Mouse (Mus musculus) limb, embryonic 14.5 days (tissue): ENCODE measurements around the gene Ppox. TPM values are rescaled to one million over a fixed set of nuclear protein-coding genes. Genes with fewer than 3 reads are reported as not detected.
A peak's percentile ranks its signal among the peaks of the same experiment; 100 is the strongest.

ENCODE experiments used
- ATAC-seq: fragments of 200-750 bp; cut with Nextera tagmentation; 2 replicates; pipeline ENCODE4 v1.8.0; 2017; ENCODE audit warnings: low read depth, moderate number of reproducible peaks, moderate TSS enrichment; ENCODE audit not compliant: low FRiP score
- DNase-seq: peaks from one replicate; pipeline ENCODE4 v3.0.0-alpha.2; 2015; ENCODE audit warnings: low spot score
- H3K27ac ChIP-seq: fragments of 300-500 bp; sonication (generic); replicated peaks from 2 replicates; pipeline ENCODE4 v1.5.1; 2014; ENCODE audit warnings: low read depth, mild to moderate bottlenecking, low read length, moderate library complexity, mixed read lengths
- H3K27me3 ChIP-seq: fragments of 300-500 bp; sonication (generic); 2 replicates; pipeline ENCODE4 v1.6.1; 2014; ENCODE audit warnings: low read length, mixed read lengths; ENCODE audit not compliant: control insufficient read depth, insufficient read depth
- H3K36me3 ChIP-seq: fragments of 300-500 bp; sonication (generic); 2 replicates; pipeline ENCODE4 v1.6.1; 2014; ENCODE audit warnings: mild to moderate bottlenecking, low read length, moderate library complexity, mixed read lengths; ENCODE audit not compliant: control insufficient read depth, insufficient read depth
- H3K4me1 ChIP-seq: fragments of 300-500 bp; sonication (generic); 2 replicates; pipeline ENCODE4 v1.6.1; 2014; ENCODE audit warnings: antibody characterized with exemption, low read length, mixed read lengths; ENCODE audit not compliant: control insufficient read depth, insufficient read depth
- H3K4me2 ChIP-seq: fragments of 300-500 bp; sonication (generic); replicated peaks from 2 replicates; pipeline ENCODE4 v1.6.1; 2014; ENCODE audit warnings: low read depth, mild to moderate bottlenecking, low read length, moderate library complexity; ENCODE audit not compliant: severe bottlenecking
- H3K4me3 ChIP-seq: fragments of 300-500 bp; sonication (generic); replicated peaks from 2 replicates; pipeline ENCODE4 v1.5.1; 2014; ENCODE audit warnings: low read length
- H3K9ac ChIP-seq: fragments of 300-500 bp; sonication (generic); 2 replicates; pipeline ENCODE4 v1.6.1; 2014; ENCODE audit warnings: mild to moderate bottlenecking, low read depth, low read length, moderate library complexity; ENCODE audit not compliant: severe bottlenecking
- H3K9me3 ChIP-seq: fragments of 300-500 bp; sonication (generic); 2 replicates; pipeline ENCODE4 v1.6.1; 2016; ENCODE audit warnings: low read length; ENCODE audit not compliant: control insufficient read depth
- POLR2A ChIP-seq: fragments of 200-500 bp; IDR thresholded peaks from 2 replicates; pipeline ENCODE4 v1.8.0; 2012; ENCODE audit warnings: inconsistent platforms, mild to moderate bottlenecking, moderate library complexity, borderline replicate concordance; ENCODE audit not compliant: insufficient read depth, insufficient read length; ENCODE audit errors: extremely low read depth
- WGBS: fragments of 180-500 bp; shearing (Covaris S2); extraction: QIAGEN DNeasy Blood & Tissue Kit; methylation state at CpG from one replicate; pipeline ENCODE4 v1.1.7; 2014; 5-methylcytosine and 5-hydroxymethylcytosine counted together
- polyA plus RNA-seq, 2 experiments: library from polyadenylated mRNA; depleted of rRNA in 1 of 2; stranded (reverse) in 1 of 2; unstranded in 1 of 2; fragments of >200 nt; fragmentation: Nextera tagmentation in 1 of 2; extraction: Ambion mirVana in 1 of 2; gene quantifications; 2 replicates each; pipeline versions ENCODE4 v1.2.1 to v1.2.3; 2012 to 2014

Ppox gene
- polyA plus RNA-seq, 2 experiments: 55.7 to 133 TPM

GRCm38 (mm10) chr1:171288328-171288727, 7.3 kb upstream of the Ppox start:
- WGBS: 69% methylated on average over 4 of the region's 4 CpGs
- H3K9ac ChIP-seq: peak overlapping the region; percentile 93; the same call in 1 of the 2 replicates
- H3K36me3 ChIP-seq: peaks cover 52% of the 10 kb centered on the region

GRCm38 (mm10) chr1:171287136-171288081, 6.4 kb upstream of the Ppox start, which contains the start of gene Usp21:
Gene Usp21, minus strand, starts transcription at chr1:171287991.
- TF ChIP-seq POLR2A: peak; percentile 87
- Histone ChIP-seq H3K4me3 (peak within 1 kb of the TSS; percentile 92), H3K4me2 (peak within 1 kb of the TSS; percentile 55), H3K36me3 (peaks cover 59% of the 10 kb centered on the region), H3K27me3 (no peaks in the 10 kb centered on the region), H3K4me1 (peaks cover 11% of the 10 kb centered on the region), H3K9ac (peak within 1 kb of the TSS; percentile 93), H3K9me3 (no peaks in the 10 kb centered on the region), H3K27ac (peak within 1 kb of the TSS; percentile 87)
- ATAC-seq (peak; percentile 96), DNase-seq (peak; percentile 93)
- WGBS: 3% methylated on average over 47 of the region's 49 CpGs

More at GRCm38 (mm10) chr1:171288328-171288727, 7.3 kb upstream of the Ppox start:
- no peak for DNase-seq
- H3K4me3 ChIP-seq: no peak overlapping the region
- H3K27me3 ChIP-seq: no peaks in the 10 kb centered on the region
- H3K4me1 ChIP-seq: peaks cover 15% of the 10 kb centered on the region
- H3K27ac ChIP-seq: peak overlapping the region; percentile 69
- H3K4me2 ChIP-seq: peak overlapping the region; percentile 55; the same call in 1 of the 2 replicates
- ATAC-seq: no peak
- TF ChIP-seq POLR2A: no peak
- H3K9me3 ChIP-seq: no peaks in the 10 kb centered on the region

GRCm38 (mm10) chr1:171286517-171286916, 5.5 kb upstream of the Ppox start:
- Histone ChIP-seq H3K27ac (no peak overlapping the region), H3K4me1 (peaks cover 11% of the 10 kb centered on the region), H3K4me3 (peak overlapping the region; percentile 92; the same call in 1 of the 2 replicates), H3K9ac (no peak overlapping the region), H3K9me3 (no peaks in the 10 kb centered on the region), H3K36me3 (peaks cover 64% of the 10 kb centered on the region), H3K4me2 (peak overlapping the region; percentile 55), H3K27me3 (no peaks in the 10 kb centered on the region)
- DNase-seq (no peak), ATAC-seq (no peak)
- TF ChIP-seq POLR2A: no peak
- 91% methylated on average over 19 of the region's 19 CpGs for WGBS

- Histone ChIP-seq H3K4me3 (no peak overlapping the region), H3K9me3 (no peaks in the 10 kb centered on the region), H3K4me2 (no peak overlapping the region), H3K4me1 (peaks cover 11% of the 10 kb centered on the region), H3K27me3 (no peaks in the 10 kb centered on the region), H3K27ac (no peak overlapping the region), H3K36me3 (peaks cover 64% of the 10 kb centered on the region), H3K9ac (no peak overlapping the region)
- DNase-seq (no peak), ATAC-seq (no peak)
- WGBS: 87% methylated on average over 20 of the region's 20 CpGs
- TF ChIP-seq POLR2A: no peak
Measured at GRCm38 (mm10) chr1:171285096-171285892, 4.3 kb upstream of the Ppox start.

- no peak overlapping the region for H3K4me3 ChIP-seq
- no peak for ATAC-seq
- H3K4me1 ChIP-seq: peaks cover 18% of the 10 kb centered on the region
- H3K4me2 ChIP-seq: no peak overlapping the region
- H3K9me3 ChIP-seq: no peaks in the 10 kb centered on the region
- DNase-seq: no peak
- H3K9ac ChIP-seq: no peak overlapping the region
- whole genome bisulfite sequencing: 90% methylated on average over 15 of the region's 15 CpGs
- H3K36me3 ChIP-seq: peaks cover 58% of the 10 kb centered on the region
- H3K27ac ChIP-seq: no peak overlapping the region
- TF ChIP-seq POLR2A: no peak
- no peaks in the 10 kb centered on the region for H3K27me3 ChIP-seq
Measured at GRCm38 (mm10) chr1:171284491-171284890, 3.5 kb upstream of the Ppox start.
